Mouse (Mus musculus): ENCODE results near the gene Bdh1.
A peak's percentile ranks its signal among the peaks of the same experiment; 100 is the strongest.

The Bdh1 gene

DNA sequence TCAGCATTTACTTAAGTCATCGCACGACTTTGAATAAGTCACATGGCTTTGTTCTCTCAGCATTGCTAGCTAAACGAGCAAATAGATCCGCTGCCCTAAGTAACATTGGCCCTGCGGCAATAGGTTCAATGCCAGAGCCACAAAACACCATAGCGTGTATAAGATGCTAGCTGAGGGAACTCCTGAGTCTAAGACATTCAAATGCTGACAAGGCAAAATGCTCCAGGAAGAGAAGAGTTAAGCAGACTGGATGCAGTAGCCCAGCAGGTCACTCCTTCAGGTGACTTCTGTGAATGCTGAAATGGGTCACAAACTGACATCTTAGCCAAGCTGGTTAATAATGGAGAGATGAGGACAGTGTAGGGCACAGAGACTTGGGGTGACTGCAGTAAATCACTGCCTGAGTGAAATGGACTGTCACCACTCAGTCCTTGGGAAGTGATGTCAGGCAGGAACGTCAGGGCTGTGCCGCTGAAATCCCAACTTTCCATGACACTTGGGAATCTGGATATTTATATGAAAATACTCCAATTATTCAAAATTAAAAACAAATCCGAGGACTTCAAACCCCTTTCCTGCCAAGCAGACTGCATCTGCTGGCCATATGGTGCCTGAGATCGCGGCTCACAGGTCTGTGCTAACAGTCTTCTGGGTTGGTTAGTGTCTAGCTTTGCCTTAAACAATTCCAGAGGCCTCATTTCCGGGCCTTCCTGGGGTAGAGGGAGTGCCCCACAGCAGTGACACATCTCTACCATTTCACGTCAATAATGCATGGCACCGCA, 79.1 kb downstream of the Bdh1 start:
- no peak for DNase-seq (ENCODE audit: low read depth, low spot score)

DNA sequence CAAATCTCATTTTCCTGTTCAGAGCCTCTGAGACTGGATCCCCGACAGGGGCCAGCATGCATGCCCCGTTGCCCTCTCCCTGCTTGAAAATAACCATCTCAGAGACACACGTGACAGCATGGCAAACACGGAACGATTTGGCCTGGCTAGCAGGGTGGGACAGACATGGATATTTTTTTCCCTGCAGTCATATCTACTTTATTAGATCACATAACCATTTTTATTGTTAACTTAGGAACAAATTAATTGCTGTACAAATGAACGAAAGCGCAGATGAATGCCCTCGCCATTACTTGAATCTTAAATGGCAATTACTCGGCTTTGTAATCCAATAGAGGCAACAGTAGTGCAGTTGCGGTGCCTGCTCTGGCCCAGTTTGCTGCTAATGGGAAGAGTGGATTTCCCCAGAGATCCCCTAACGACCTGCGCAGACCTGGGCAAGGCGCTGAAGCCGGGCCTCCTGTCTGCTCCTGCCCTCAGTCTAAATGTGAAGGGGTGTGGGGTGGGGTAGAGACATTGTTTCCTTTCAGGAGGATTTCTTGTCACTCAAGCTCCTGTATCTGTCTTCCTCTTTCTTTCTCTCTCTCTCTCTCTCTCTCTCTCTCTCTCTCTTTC, 79.8 kb downstream of the Bdh1 start:
- DNase-seq (ENCODE audit: low read depth, low spot score), result no peak

DNA sequence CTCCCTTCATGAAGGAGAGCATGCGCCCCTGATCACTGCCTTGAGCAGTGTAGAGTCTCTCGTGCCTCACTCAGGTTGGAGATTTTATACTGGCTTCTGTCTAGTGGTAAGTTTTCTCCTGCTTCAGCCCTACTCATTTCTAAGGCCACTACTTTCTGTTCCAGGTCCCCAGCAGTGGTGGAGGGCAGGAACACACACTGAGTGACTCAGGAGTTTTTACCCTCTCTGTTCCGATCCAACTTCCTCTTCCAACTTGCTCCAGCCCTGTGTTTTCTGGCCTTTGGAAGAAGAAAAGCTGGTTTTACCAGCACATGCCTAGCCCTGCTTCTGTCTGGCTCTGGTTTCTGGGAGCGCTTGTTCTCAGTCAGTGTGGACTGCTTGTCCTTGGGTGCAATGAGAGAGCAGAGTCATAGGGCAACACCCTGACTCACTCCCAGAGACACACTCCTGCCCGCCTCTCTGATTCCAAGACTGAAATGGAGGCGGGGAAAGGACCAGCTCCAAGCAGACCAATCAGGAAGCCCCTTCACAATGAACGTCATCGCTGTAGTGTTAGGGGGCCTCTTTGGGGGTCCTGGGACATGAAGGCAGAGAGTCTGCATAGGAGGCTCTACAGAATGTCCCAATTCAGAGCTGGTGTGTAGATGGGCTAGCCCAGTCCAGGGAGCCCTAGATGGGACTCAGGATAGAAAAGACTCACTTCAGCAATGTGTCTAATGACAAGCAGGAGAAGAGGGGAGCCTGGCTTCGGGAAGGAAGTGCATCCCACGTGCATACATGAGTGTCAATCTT, 84.8 kb downstream of the Bdh1 start:
- peak; percentile 88 for DNase-seq (ENCODE audit: low read depth, low spot score)

DNA sequence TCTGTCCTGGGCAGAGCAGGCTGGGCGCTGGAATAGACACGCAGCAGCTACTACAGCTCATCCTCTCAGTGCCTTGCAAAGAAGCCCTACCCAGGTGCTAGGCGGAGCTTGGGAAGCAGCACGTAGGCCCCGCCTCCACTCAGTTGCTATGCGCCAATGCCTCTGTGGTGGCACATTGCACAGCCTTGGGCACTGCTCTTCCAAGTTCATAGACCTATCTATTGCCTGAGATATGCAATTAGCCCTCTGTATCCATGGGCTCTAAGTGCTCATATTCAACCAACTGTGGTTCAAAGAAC, 85.3 kb downstream of the Bdh1 start:
- peak; percentile 87 for DNase-seq (ENCODE audit: low read depth, low spot score)

DNA sequence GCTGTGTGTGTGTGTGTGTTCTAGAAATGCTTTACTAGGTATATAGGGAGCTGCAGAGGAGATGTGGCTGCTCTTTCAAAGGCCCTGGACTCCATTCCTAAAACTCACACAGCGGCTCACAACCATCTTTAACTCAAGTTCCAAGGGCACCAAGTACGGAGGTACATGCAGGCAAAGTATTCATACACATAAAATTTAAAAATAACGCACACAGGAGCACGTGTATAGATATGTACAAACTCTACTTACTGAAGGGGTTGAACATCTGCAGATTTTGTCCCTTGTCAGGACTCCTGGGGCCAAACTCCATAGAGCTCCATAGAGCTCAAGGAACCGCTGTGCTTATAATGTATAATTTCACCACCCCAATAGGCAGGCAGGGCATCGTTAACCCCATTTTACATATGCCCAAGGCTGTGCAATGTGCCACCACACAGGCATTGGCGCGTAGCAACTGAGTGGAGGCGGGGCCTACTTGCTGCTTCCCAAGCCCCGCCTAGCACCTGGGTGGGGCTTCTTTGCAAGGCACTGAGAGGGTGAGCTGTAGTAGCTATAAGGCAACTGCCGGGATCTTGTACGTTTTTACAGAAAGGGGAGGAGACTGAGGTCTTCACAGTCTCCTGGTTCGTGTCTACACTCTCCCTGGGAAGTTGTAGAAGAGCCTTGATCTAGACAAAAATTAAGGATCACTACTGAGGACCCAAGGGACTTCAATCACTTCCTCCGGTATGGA, 85.9 kb downstream of the Bdh1 start:
- DNase-seq (ENCODE audit: low read depth, low spot score), result peak; percentile 95
